Mouse (Mus musculus): ENCODE data around the gene Tnni2. TPM values are rescaled to one million over a fixed set of nuclear protein-coding genes. Genes with fewer than 3 reads are reported as not detected.
"Not testable (repeated sequence)": the region's sequence is repeated elsewhere in the genome, so short reads cannot be mapped to it uniquely, and the experiment has no call there.

The Tnni2 gene
- polyA plus RNA-seq, 1 experiment from 2014 or later, result 41.4 TPM

DNA sequence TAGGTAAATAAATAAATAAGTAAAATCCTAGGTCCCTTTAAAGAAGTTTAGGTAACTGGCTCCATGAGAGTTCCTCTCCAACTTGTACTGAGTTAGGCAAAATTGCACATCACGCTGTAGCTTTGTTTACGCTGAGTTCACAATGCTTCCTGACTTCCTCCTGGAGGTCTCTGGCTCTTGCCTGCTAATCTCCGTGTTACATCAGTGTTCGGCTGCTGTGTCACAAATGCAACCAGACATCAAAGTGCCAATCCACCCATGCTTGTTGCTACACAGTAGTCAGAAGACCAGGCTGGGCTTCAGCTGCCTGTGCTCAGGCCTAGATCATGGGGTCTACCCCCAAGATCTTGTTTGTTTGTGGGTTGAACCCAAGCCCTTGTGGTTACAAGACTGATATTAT, 38.0 kb upstream of the Tnni2 start:
- no peak overlapping the region for H3K27ac ChIP-seq (ENCODE audit: low read length)
- 39% methylated on average over 4 of the region's 4 CpGs for WGBS (ENCODE audit: insufficient replicate concordance)
- no peak overlapping the region for H3K4me3 ChIP-seq (ENCODE audit: low read depth, low read length)
- no peak overlapping the region for H3K4me2 ChIP-seq (ENCODE audit: low read depth, low read length)
- no peaks in the 10 kb centered on the region for H3K36me3 ChIP-seq (ENCODE audit: control insufficient read depth, insufficient read depth)
- H3K9ac ChIP-seq (ENCODE audit: low read depth, low read length), result no peak overlapping the region
- ATAC-seq (ENCODE audit: low read depth), result no peak
- H3K9me3 ChIP-seq (replicated peaks; ENCODE audit: control insufficient read depth, low read length), result no peaks in the 10 kb centered on the region
- H3K4me1 ChIP-seq (ENCODE audit: control insufficient read depth, low read depth, low read length), result peaks cover 2% of the 10 kb centered on the region
- no peaks in the 10 kb centered on the region for H3K27me3 ChIP-seq (ENCODE audit: control insufficient read depth, insufficient read depth, low read depth, low read length)

- not testable (repeated sequence) for H3K27me3 ChIP-seq (ENCODE audit: control insufficient read depth, insufficient read depth, low read depth, low read length); H3K9me3 ChIP-seq (replicated peaks; ENCODE audit: control insufficient read depth, low read length)
- 83% methylated on average over 5 of the region's 5 CpGs for WGBS (ENCODE audit: insufficient replicate concordance)
Observed at GRCm38 (mm10) chr7:142405134-142405533, 36.5 kb upstream of the Tnni2 start.

GRCm38 (mm10) chr7:142407935-142408334, 33.7 kb upstream of the Tnni2 start:
- Histone ChIP-seq H3K4me1 (ENCODE audit: control insufficient read depth, low read depth, low read length) (peaks cover 9% of the 10 kb centered on the region), H3K36me3 (ENCODE audit: control insufficient read depth, insufficient read depth) (no peaks in the 10 kb centered on the region), H3K4me2 (ENCODE audit: low read depth, low read length) (no peak overlapping the region), H3K27me3 (ENCODE audit: control insufficient read depth, insufficient read depth, low read depth, low read length) (no peaks in the 10 kb centered on the region), H3K27ac (ENCODE audit: low read length) (no peak overlapping the region), H3K4me3 (ENCODE audit: low read depth, low read length) (no peak overlapping the region), H3K9me3 (replicated peaks; ENCODE audit: control insufficient read depth, low read length) (no peaks in the 10 kb centered on the region), H3K9ac (ENCODE audit: low read depth, low read length) (no peak overlapping the region)
- 44% methylated on average over 4 of the region's 4 CpGs for WGBS (ENCODE audit: insufficient replicate concordance)
- ATAC-seq (ENCODE audit: low read depth), result no peak

More at GRCm38 (mm10) chr7:142405134-142405533, 36.5 kb upstream of the Tnni2 start:
- H3K4me1 ChIP-seq (ENCODE audit: control insufficient read depth, low read depth, low read length); H3K36me3 ChIP-seq (ENCODE audit: control insufficient read depth, insufficient read depth); H3K9ac ChIP-seq (ENCODE audit: low read depth, low read length); H3K4me2 ChIP-seq (ENCODE audit: low read depth, low read length); ATAC-seq (ENCODE audit: low read depth); H3K4me3 ChIP-seq (ENCODE audit: low read depth, low read length); H3K27ac ChIP-seq (ENCODE audit: low read length): not testable (repeated sequence)

DNA sequence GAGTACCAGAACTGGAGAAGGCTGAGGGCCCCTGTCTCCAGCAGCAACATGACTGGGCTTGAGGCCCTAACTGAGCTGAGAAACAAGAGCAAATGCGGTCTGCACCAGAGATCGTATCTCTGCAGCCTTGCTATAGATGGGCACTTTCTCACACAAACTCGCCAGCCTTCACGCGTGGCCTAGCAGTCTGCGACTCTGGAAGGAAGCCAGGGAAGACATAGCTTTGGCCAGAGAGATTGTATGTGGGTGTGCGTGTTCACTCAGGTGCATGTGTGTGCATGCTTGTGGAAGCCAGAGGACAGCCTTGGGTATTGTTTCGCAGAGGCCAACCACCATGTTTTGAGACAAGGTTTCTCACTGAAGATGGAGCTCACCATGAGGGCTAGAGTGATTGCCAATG, 32.9 kb upstream of the Tnni2 start:
- ATAC-seq (ENCODE audit: low read depth), result no peak
- H3K9me3 ChIP-seq (replicated peaks; ENCODE audit: control insufficient read depth, low read length), result no peaks in the 10 kb centered on the region

GRCm38 (mm10) chr7:142409603-142410002, 32.0 kb upstream of the Tnni2 start:
- 72% methylated on average over 3 of the region's 3 CpGs for WGBS (ENCODE audit: insufficient replicate concordance)
- no peak overlapping the region for H3K4me2 ChIP-seq (ENCODE audit: low read depth, low read length)
- no peaks in the 10 kb centered on the region for H3K36me3 ChIP-seq (ENCODE audit: control insufficient read depth, insufficient read depth)
- H3K9ac ChIP-seq (ENCODE audit: low read depth, low read length), result no peak overlapping the region
- H3K4me1 ChIP-seq (ENCODE audit: control insufficient read depth, low read depth, low read length), result peaks cover 14% of the 10 kb centered on the region
- no peaks in the 10 kb centered on the region for H3K9me3 ChIP-seq (replicated peaks; ENCODE audit: control insufficient read depth, low read length)
- H3K27ac ChIP-seq (ENCODE audit: low read length), result no peak overlapping the region
- ATAC-seq (ENCODE audit: low read depth), result no peak
- H3K27me3 ChIP-seq (ENCODE audit: control insufficient read depth, insufficient read depth, low read depth, low read length), result no peaks in the 10 kb centered on the region
- no peak overlapping the region for H3K4me3 ChIP-seq (ENCODE audit: low read depth, low read length)

More for the DNA sequence above, 32.9 kb upstream of the Tnni2 start:
- Histone ChIP-seq H3K27me3 (ENCODE audit: control insufficient read depth, insufficient read depth, low read depth, low read length) (no peaks in the 10 kb centered on the region), H3K36me3 (ENCODE audit: control insufficient read depth, insufficient read depth) (no peaks in the 10 kb centered on the region), H3K4me1 (ENCODE audit: control insufficient read depth, low read depth, low read length) (peaks cover 15% of the 10 kb centered on the region), H3K9ac (ENCODE audit: low read depth, low read length) (no peak overlapping the region), H3K4me3 (ENCODE audit: low read depth, low read length) (no peak overlapping the region), H3K27ac (ENCODE audit: low read length) (no peak overlapping the region), H3K4me2 (ENCODE audit: low read depth, low read length) (no peak overlapping the region)
- 79% methylated on average over 8 of the region's 8 CpGs for WGBS (ENCODE audit: insufficient replicate concordance)

GRCm38 (mm10) chr7:142413285-142413684, 28.3 kb upstream of the Tnni2 start:
- Histone ChIP-seq H3K4me3 (ENCODE audit: low read depth, low read length) (no peak overlapping the region), H3K4me2 (ENCODE audit: low read depth, low read length) (no peak overlapping the region), H3K27ac (ENCODE audit: low read length) (no peak overlapping the region), H3K9ac (ENCODE audit: low read depth, low read length) (no peak overlapping the region), H3K27me3 (ENCODE audit: control insufficient read depth, insufficient read depth, low read depth, low read length) (no peaks in the 10 kb centered on the region), H3K9me3 (replicated peaks; ENCODE audit: control insufficient read depth, low read length) (no peaks in the 10 kb centered on the region), H3K4me1 (ENCODE audit: control insufficient read depth, low read depth, low read length) (peaks cover 14% of the 10 kb centered on the region), H3K36me3 (ENCODE audit: control insufficient read depth, insufficient read depth) (no peaks in the 10 kb centered on the region)
- ATAC-seq (ENCODE audit: low read depth), result peak; percentile 84
- 33% methylated on average over 6 of the region's 6 CpGs for WGBS (ENCODE audit: insufficient replicate concordance)

DNA sequence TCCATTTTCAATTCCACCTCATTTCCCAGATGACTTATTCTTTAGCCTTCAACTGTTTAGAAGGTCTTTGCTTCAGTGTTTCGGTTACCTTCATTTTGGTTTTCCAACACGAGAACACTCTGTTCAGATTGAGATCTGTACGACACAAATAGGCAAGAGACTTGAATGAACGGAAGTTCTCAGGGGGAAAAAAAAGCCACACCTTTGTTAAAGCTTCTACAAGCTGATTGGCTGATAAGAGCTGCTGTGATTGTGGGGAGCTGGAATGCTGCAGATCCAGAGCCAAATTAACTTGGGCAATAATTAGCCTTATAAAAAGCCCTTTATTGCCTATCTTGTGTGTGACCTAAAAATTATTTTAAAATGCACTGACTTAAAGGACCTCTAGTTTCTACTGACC, 26.3 kb upstream of the Tnni2 start:
- Histone ChIP-seq H3K9ac (ENCODE audit: low read depth, low read length) (no peak overlapping the region), H3K36me3 (ENCODE audit: control insufficient read depth, insufficient read depth) (no peaks in the 10 kb centered on the region)
- ATAC-seq (ENCODE audit: low read depth), result no peak

GRCm38 (mm10) chr7:142416225-142416624, 25.4 kb upstream of the Tnni2 start:
- Histone ChIP-seq H3K9ac (ENCODE audit: low read depth, low read length) (no peak overlapping the region), H3K36me3 (ENCODE audit: control insufficient read depth, insufficient read depth) (no peaks in the 10 kb centered on the region), H3K4me2 (ENCODE audit: low read depth, low read length) (no peak overlapping the region), H3K9me3 (replicated peaks; ENCODE audit: control insufficient read depth, low read length) (no peaks in the 10 kb centered on the region), H3K4me3 (ENCODE audit: low read depth, low read length) (no peak overlapping the region), H3K27ac (ENCODE audit: low read length) (no peak overlapping the region), H3K27me3 (ENCODE audit: control insufficient read depth, insufficient read depth, low read depth, low read length) (no peaks in the 10 kb centered on the region), H3K4me1 (ENCODE audit: control insufficient read depth, low read depth, low read length) (peaks cover 32% of the 10 kb centered on the region)
- ATAC-seq (ENCODE audit: low read depth), result no peak
- 79% methylated on average over 3 of the region's 3 CpGs for WGBS (ENCODE audit: insufficient replicate concordance)

More for the DNA sequence above, 26.3 kb upstream of the Tnni2 start:
- H3K4me3 ChIP-seq (ENCODE audit: low read depth, low read length), result no peak overlapping the region
- H3K9me3 ChIP-seq (replicated peaks; ENCODE audit: control insufficient read depth, low read length), result no peaks in the 10 kb centered on the region
- H3K4me1 ChIP-seq (ENCODE audit: control insufficient read depth, low read depth, low read length), result peaks cover 23% of the 10 kb centered on the region
- H3K27me3 ChIP-seq (ENCODE audit: control insufficient read depth, insufficient read depth, low read depth, low read length), result no peaks in the 10 kb centered on the region
- WGBS (ENCODE audit: insufficient replicate concordance), result 51% methylated on average over 4 of the region's 4 CpGs
- H3K27ac ChIP-seq (ENCODE audit: low read length), result no peak overlapping the region
- H3K4me2 ChIP-seq (ENCODE audit: low read depth, low read length), result no peak overlapping the region

DNA sequence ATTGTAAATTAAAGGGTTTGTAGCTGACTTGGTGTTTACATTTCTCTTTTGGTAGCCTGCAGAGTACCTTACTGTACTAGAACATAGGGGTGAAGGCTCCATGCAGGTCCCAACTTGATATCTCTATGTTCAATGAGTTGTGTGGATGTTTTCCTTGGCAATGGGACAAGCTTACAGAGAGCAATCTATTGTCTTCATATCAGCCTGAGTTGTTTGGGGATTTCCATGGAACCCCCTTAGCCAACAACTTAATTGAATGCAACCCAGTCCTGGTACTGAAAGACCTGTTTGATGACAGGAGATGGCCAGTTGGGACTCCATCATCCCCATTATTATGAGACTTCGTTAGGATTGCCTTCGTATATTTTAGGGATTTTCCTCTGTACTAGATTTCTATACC, 23.6 kb upstream of the Tnni2 start:
- Histone ChIP-seq H3K9me3 (replicated peaks; ENCODE audit: control insufficient read depth, low read length) (no peaks in the 10 kb centered on the region), H3K27ac (ENCODE audit: low read length) (peak overlapping the region; percentile 13; the same call in 1 of the 2 replicates), H3K9ac (ENCODE audit: low read depth, low read length) (no peak overlapping the region), H3K4me2 (ENCODE audit: low read depth, low read length) (no peak overlapping the region), H3K27me3 (ENCODE audit: control insufficient read depth, insufficient read depth, low read depth, low read length) (no peaks in the 10 kb centered on the region), H3K4me1 (ENCODE audit: control insufficient read depth, low read depth, low read length) (peaks cover 42% of the 10 kb centered on the region), H3K36me3 (ENCODE audit: control insufficient read depth, insufficient read depth) (no peaks in the 10 kb centered on the region), H3K4me3 (ENCODE audit: low read depth, low read length) (no peak overlapping the region)
- ATAC-seq (ENCODE audit: low read depth), result no peak
- 94% methylated on average over 2 of the region's 2 CpGs for WGBS (ENCODE audit: insufficient replicate concordance)

Measured in liver, embryonic 16.5 days (tissue).